Mouse (Mus musculus) forebrain, embryonic 11.5 days (tissue): ENCODE data around the gene Anks1. TPM values are rescaled to one million over a fixed set of nuclear protein-coding genes. Genes with fewer than 3 reads are reported as not detected.

Experiments used
- ATAC-seq: fragments of 200-750 bp; cut with Nextera tagmentation; replicated peaks from 2 replicates; pipeline ENCODE4 v1.8.0; 2017; ENCODE audit warnings: moderate TSS enrichment; ENCODE audit not compliant: low FRiP score
- DNase-seq: peaks from one replicate; pipeline ENCODE4 v3.0.0-alpha.2; 2017; ENCODE audit warnings: low spot score
- H3K27ac ChIP-seq: fragments of 300-500 bp; sonication (generic); 2 replicates; pipeline ENCODE4 v1.5.1; 2014; ENCODE audit warnings: low read depth, low read length
- H3K27me3 ChIP-seq: fragments of 300-500 bp; sonication (generic); 2 replicates; pipeline ENCODE4 v1.6.1; 2014; ENCODE audit warnings: mild to moderate bottlenecking, low read length, mixed read lengths; ENCODE audit not compliant: control insufficient read depth, insufficient read depth
- H3K36me3 ChIP-seq: fragments of 300-500 bp; sonication (generic); 2 replicates; pipeline ENCODE4 v1.6.1; 2014; ENCODE audit warnings: mild to moderate bottlenecking, low read length, moderate library complexity, mixed read lengths; ENCODE audit not compliant: control insufficient read depth, insufficient read depth
- H3K4me1 ChIP-seq: fragments of 300-500 bp; sonication (generic); replicated peaks from 2 replicates; pipeline ENCODE4 v1.6.1; 2014; ENCODE audit warnings: low read length, mixed read lengths; ENCODE audit not compliant: control insufficient read depth, insufficient read depth
- H3K4me2 ChIP-seq: fragments of 300-500 bp; sonication (generic); 2 replicates; pipeline ENCODE4 v1.6.1; 2014; ENCODE audit warnings: low read depth, mild to moderate bottlenecking, low read length, moderate library complexity, mixed read lengths; ENCODE audit not compliant: severe bottlenecking
- H3K4me3 ChIP-seq: fragments of 300-500 bp; sonication (generic); 2 replicates; pipeline ENCODE4 v1.5.1; 2014; ENCODE audit warnings: low read depth, low read length
- H3K9ac ChIP-seq: fragments of 300-500 bp; sonication (generic); 2 replicates; pipeline ENCODE4 v1.6.1; 2014; ENCODE audit warnings: low read length
- H3K9me3 ChIP-seq: fragments of 300-500 bp; sonication (generic); 2 replicates; pipeline ENCODE4 v1.6.1; 2016; ENCODE audit warnings: low read length, mixed read lengths; ENCODE audit not compliant: control insufficient read depth
- WGBS: fragments of 180-500 bp; shearing (Covaris S2); extraction: QIAGEN DNeasy Blood & Tissue Kit; methylation state at CpG from one replicate; pipeline ENCODE4 v1.1.7; 2014; 5-methylcytosine and 5-hydroxymethylcytosine counted together
- polyA plus RNA-seq: library from polyadenylated mRNA; unstranded; fragments of >200 nt; fragmentation: Nextera tagmentation; extraction: Ambion mirVana; gene quantifications from 2 replicates; pipeline ENCODE4 v1.2.1, GENCODE M21; 2014

Anks1 gene
- polyA plus RNA-seq, 1 experiment from 2014 or later: 42.6 TPM

GRCm38 (mm10) chr17:27886499-27887210, 22.5 kb upstream of the Anks1 start:
- DNase-seq: no peak
- Histone ChIP-seq H3K9me3 (no peaks in the 10 kb centered on the region), H3K27ac (no peak overlapping the region), H3K4me2 (no peak overlapping the region), H3K36me3 (peaks cover 2% of the 10 kb centered on the region; the same call in 1 of the 2 replicates), H3K27me3 (no peaks in the 10 kb centered on the region), H3K4me1 (no peaks in the 10 kb centered on the region), H3K4me3 (no peak overlapping the region), H3K9ac (no peak overlapping the region)
- no peak for ATAC-seq
- WGBS: 88% methylated on average over 19 of the region's 19 CpGs

- H3K4me2 ChIP-seq: peak overlapping the region; percentile 96
- no peaks in the 10 kb centered on the region for H3K27me3 ChIP-seq
- ATAC-seq (peak; percentile 38), DNase-seq (peak; percentile 96)
- H3K9ac ChIP-seq: peak overlapping the region; percentile 88
- peaks cover 4% of the 10 kb centered on the region; the same call in 1 of the 2 replicates for H3K36me3 ChIP-seq
- no peaks in the 10 kb centered on the region for H3K9me3 ChIP-seq
- 0 out of 2 replicates have a peak overlapping the region, but pooled peaks have one; percentile 4 for H3K27ac ChIP-seq
- under 1% methylated on average over 45 of the region's 45 CpGs for WGBS
- H3K4me1 ChIP-seq: peaks cover 9% of the 10 kb centered on the region; the same call in 1 of the 2 replicates
- H3K4me3 ChIP-seq: peak overlapping the region; percentile 92
Measured at GRCm38 (mm10) chr17:27907512-27908205, 1.4 kb upstream of the Anks1 start.

DNA sequence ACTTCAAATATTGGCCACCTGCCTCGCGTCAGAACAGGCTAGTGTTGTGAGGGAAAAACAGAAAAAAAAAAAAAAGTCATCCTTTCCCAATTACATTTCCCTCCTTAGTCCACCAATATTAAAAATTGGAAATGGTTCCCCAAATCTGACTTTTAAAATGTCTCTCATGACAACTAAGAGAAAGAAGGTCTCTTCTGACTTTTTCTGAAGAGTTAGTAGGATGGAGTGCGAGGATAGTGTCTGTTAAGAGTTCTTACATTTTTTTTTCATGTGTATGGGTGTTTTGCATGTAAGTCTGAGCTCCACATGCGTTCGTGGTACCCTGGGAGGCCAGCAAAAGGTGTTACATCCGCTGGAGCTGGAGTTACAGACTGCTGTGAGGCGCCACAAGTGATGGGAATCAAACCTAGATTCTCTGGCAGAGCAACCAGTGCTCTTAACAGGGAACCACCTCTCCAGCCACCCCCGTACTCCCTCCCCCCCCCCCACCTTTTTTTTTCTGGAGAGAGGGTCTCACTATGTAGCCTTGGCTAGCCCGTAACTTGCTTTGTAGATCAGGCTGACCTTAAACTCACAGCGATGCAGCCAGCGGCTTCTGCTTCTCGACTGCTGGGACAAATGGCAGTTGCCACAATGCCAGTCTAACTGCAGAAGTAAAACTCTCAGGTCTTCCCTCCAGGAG, 759 bp upstream of the Anks1 start:
- ATAC-seq (no peak), DNase-seq (peak; percentile 71)
- H3K4me1 ChIP-seq: peaks cover 9% of the 10 kb centered on the region; the same call in 1 of the 2 replicates
- peaks cover 2% of the 10 kb centered on the region; the same call in 1 of the 2 replicates for H3K36me3 ChIP-seq
- H3K4me3 ChIP-seq: peak overlapping the region; percentile 92
- H3K9me3 ChIP-seq: no peaks in the 10 kb centered on the region
- H3K4me2 ChIP-seq: peak overlapping the region; percentile 96
- H3K27me3 ChIP-seq: no peaks in the 10 kb centered on the region
- H3K9ac ChIP-seq: peak overlapping the region; percentile 88
- 1% methylated on average over 12 of the region's 12 CpGs for WGBS
- peak overlapping the region; percentile 47; the same call in 1 of the 2 replicates for H3K27ac ChIP-seq

- H3K9ac ChIP-seq: peak within 1 kb of the TSS; percentile 88
- H3K4me3 ChIP-seq: peak within 1 kb of the TSS; percentile 92
- H3K27me3 ChIP-seq: no peaks in the 10 kb centered on the region
- H3K4me1 ChIP-seq: peaks cover 9% of the 10 kb centered on the region; the same call in 1 of the 2 replicates
- H3K36me3 ChIP-seq: no peaks in the 10 kb centered on the region
- peak within 1 kb of the TSS; percentile 96 for H3K4me2 ChIP-seq
- no peaks in the 10 kb centered on the region for H3K9me3 ChIP-seq
- peak within 1 kb of the TSS; percentile 50 for H3K27ac ChIP-seq
- WGBS: 2% methylated on average over 53 of the region's 53 CpGs
- DNase-seq (no peak), ATAC-seq (peak; percentile 60)
Measured at GRCm38 (mm10) chr17:27909622-27910500, 755 bp downstream of the Anks1 start, which contains the start of gene Taf11. Gene Taf11, minus strand, starts transcription at chr17:27909844.

GRCm38 (mm10) chr17:27911371-27911770, 2.3 kb downstream of the Anks1 start:
- WGBS: 91% methylated on average over 7 of the region's 7 CpGs
- Histone ChIP-seq H3K27me3 (no peaks in the 10 kb centered on the region), H3K4me2 (no peak overlapping the region), H3K4me1 (peaks cover 8% of the 10 kb centered on the region; the same call in 1 of the 2 replicates), H3K9me3 (no peaks in the 10 kb centered on the region), H3K9ac (no peak overlapping the region), H3K36me3 (no peaks in the 10 kb centered on the region), H3K4me3 (no peak overlapping the region), H3K27ac (no peak overlapping the region)
- ATAC-seq (no peak), DNase-seq (no peak)

GRCm38 (mm10) chr17:27914742-27915141, 5.6 kb downstream of the Anks1 start:
- Histone ChIP-seq H3K9ac (no peak overlapping the region), H3K4me3 (no peak overlapping the region), H3K36me3 (no peaks in the 10 kb centered on the region), H3K27me3 (no peaks in the 10 kb centered on the region), H3K4me2 (no peak overlapping the region), H3K4me1 (peaks cover 4% of the 10 kb centered on the region; the same call in 1 of the 2 replicates), H3K9me3 (no peaks in the 10 kb centered on the region), H3K27ac (no peak overlapping the region)
- DNase-seq (no peak), ATAC-seq (no peak)
- WGBS: 91% methylated on average over 4 of the region's 4 CpGs

- no peak overlapping the region for H3K9ac ChIP-seq
- no peaks in the 10 kb centered on the region for H3K36me3 ChIP-seq
- H3K4me3 ChIP-seq: no peak overlapping the region
- 83% methylated on average over 4 of the region's 4 CpGs for WGBS
- H3K27me3 ChIP-seq: no peaks in the 10 kb centered on the region
- no peak for DNase-seq
- no peaks in the 10 kb centered on the region for H3K9me3 ChIP-seq
- ATAC-seq: no peak
- no peak overlapping the region for H3K4me2 ChIP-seq
- H3K27ac ChIP-seq: no peak overlapping the region
- H3K4me1 ChIP-seq: no peaks in the 10 kb centered on the region
Measured at GRCm38 (mm10) chr17:27916366-27916765, 7.3 kb downstream of the Anks1 start.

- Histone ChIP-seq H3K36me3 (no peaks in the 10 kb centered on the region), H3K27me3 (no peaks in the 10 kb centered on the region), H3K27ac (no peak overlapping the region), H3K4me2 (no peak overlapping the region), H3K9ac (no peak overlapping the region), H3K9me3 (no peaks in the 10 kb centered on the region), H3K4me3 (no peak overlapping the region), H3K4me1 (no peaks in the 10 kb centered on the region)
- no peak for ATAC-seq
- DNase-seq: no peak
- WGBS: 89% methylated on average over 4 of the region's 4 CpGs
Measured at GRCm38 (mm10) chr17:27920676-27921075, 11.6 kb downstream of the Anks1 start.
